Mouse (Mus musculus): ENCODE results near the gene Mterf1b. TPM values are rescaled to one million over a fixed set of nuclear protein-coding genes. Genes with fewer than 3 reads are reported as not detected.
"Not testable (repeated sequence)": the region's sequence is repeated elsewhere in the genome, so short reads cannot be mapped to it uniquely, and the experiment has no call there.

Gene Mterf1b
- polyA plus RNA-seq, 1 experiment from 2014 or later: 3.8 TPM

- ATAC-seq (ENCODE audit: low FRiP score, low read depth): no peak
- Histone ChIP-seq H3K9ac (no peak overlapping the region), H3K27ac (no peak overlapping the region), H3K27me3 (replicated peaks) (no peaks in the 10 kb centered on the region), H3K4me1 (no peaks in the 10 kb centered on the region), H3K9me3 (peaks cover 3% of the 10 kb centered on the region; the same call in 1 of the 2 replicates), H3K36me3 (no peaks in the 10 kb centered on the region), H3K4me3 (no peak overlapping the region), H3K4me2 (replicated peaks) (no peak overlapping the region)
- 56% methylated on average over 1 of the region's 1 CpGs for WGBS
Observed at GRCm38 (mm10) chr5:4195086-4195485, 2.9 kb downstream of the Mterf1b start.

DNA sequence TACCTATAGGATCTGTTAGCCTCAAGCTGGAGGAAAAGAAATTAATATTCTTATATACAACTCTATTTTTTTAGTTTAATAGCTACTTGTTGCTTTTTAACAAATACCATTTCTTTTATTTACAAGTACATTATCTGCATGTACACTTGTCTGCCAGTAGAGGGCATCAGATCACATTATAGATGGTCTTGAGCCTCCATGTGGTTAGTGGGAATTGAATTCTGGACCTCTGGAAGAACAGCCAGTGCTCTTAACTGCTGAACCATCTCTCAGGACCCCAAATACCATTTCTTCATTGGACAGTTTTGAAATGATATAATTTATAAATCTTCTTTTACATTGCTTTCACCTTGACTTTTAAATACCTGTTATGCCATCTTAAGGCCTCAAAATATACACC is 9.2 kb downstream of the Mterf1b start:
- H3K27me3 ChIP-seq (replicated peaks): no peaks in the 10 kb centered on the region
- H3K9ac ChIP-seq: no peak overlapping the region
- H3K4me1 ChIP-seq: no peaks in the 10 kb centered on the region
- H3K4me2 ChIP-seq (replicated peaks): no peak overlapping the region
- 0 out of 2 replicates have a peak, but pooled peaks have one; percentile 53 for ATAC-seq (ENCODE audit: low FRiP score, low read depth)
- H3K9me3 ChIP-seq: no peaks in the 10 kb centered on the region
- H3K4me3 ChIP-seq: no peak overlapping the region
- H3K27ac ChIP-seq: no peak overlapping the region
- H3K36me3 ChIP-seq: no peaks in the 10 kb centered on the region

- not testable (repeated sequence) for H3K4me3 ChIP-seq; ATAC-seq (ENCODE audit: low FRiP score, low read depth); H3K4me2 ChIP-seq (replicated peaks); H3K27me3 ChIP-seq (replicated peaks); H3K27ac ChIP-seq; H3K9me3 ChIP-seq; H3K4me1 ChIP-seq; H3K36me3 ChIP-seq; H3K9ac ChIP-seq
- WGBS: 96% methylated on average over 19 of the region's 19 CpGs
Observed at GRCm38 (mm10) chr5:4202276-4202810, 10.2 kb downstream of the Mterf1b start.

GRCm38 (mm10) chr5:4210082-4210481 is 17.9 kb downstream of the Mterf1b start:
- not testable (repeated sequence) for H3K4me2 ChIP-seq (replicated peaks); ATAC-seq (ENCODE audit: low FRiP score, low read depth)
- 90% methylated on average over 3 of the region's 3 CpGs for WGBS

DNA sequence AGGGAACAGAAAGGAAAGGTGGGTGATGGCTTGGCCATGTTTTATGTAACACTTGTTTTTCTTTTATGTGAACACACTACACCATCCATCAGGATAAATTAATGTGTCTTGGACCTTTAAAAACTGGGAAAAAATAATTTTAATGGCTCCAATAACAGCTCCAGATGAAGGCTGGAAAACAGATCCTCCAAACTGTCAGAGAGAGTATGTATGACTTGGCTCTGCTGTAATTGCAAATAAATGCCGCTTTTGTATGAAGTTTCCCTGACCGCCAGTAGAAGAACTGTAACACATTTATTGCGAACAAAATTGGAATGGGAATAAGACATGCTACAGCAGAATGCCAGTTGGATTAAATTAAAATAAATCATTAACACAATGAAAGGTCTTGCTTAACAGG is 29.1 kb downstream of the Mterf1b start:
- Histone ChIP-seq H3K9ac (no peak overlapping the region), H3K36me3 (no peaks in the 10 kb centered on the region), H3K4me2 (replicated peaks) (no peak overlapping the region), H3K27ac (no peak overlapping the region), H3K4me3 (no peak overlapping the region), H3K27me3 (replicated peaks) (no peaks in the 10 kb centered on the region), H3K9me3 (no peaks in the 10 kb centered on the region), H3K4me1 (no peaks in the 10 kb centered on the region)
- WGBS: 91% methylated on average over 3 of the region's 3 CpGs
- no peak for ATAC-seq (ENCODE audit: low FRiP score, low read depth)

More at GRCm38 (mm10) chr5:4210082-4210481, 17.9 kb downstream of the Mterf1b start:
- not testable (repeated sequence) for H3K9ac ChIP-seq; H3K4me1 ChIP-seq; H3K9me3 ChIP-seq; H3K27me3 ChIP-seq (replicated peaks); H3K27ac ChIP-seq; H3K36me3 ChIP-seq; H3K4me3 ChIP-seq

DNA sequence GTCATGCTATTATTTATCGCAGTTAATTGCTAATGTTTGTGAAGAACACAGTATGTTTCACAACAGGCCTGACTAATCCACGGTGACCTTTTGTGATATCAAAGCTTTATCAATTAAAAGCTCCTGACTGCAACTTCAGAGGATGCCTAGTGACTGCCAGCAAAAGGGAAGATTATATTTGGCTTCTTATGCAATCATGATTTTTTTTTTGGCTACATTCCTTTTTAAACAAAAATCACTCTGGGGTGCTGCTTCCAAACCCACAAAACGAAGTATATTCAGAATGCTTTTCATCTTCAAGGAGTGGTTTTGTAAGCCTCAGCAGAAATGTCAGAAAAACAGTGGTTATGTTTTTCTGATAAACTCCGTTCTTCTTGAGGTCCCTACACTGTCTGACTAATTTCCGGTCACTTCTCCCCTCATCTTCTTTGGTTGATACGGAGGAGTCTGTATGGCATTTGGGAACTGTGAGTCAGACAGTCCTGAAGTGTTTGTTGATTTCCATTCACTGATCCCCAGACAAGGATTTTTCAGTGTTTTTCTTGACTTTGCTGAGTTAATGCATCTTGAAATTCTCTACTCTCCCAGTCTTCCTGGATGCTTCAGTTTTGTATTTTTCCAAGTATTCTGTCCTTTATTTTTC is 29.9 kb downstream of the Mterf1b start:
- WGBS: 83% methylated on average over 6 of the region's 6 CpGs
- no peak for ATAC-seq (ENCODE audit: low FRiP score, low read depth)

DNA sequence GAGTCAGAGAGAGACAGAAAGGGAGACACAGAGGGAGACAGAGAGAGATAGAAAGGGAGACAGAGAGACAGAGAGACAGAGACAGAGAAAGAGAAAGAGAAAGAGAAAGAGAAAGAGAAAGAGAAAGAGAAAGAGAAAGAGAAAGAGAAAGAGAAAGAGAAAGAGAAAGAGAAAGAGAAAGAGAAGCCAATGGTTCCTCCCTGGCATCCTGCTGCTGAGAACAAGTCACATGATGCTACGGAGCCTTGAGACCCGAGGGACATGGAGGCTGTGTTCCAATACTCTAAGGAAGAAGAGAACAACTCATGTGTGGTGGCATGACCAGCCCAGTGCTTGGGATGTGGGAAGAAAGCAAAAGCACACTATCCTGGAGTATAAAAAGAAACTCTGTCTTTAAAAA is 40.0 kb downstream of the Mterf1b start:
- no peaks in the 10 kb centered on the region for H3K4me1 ChIP-seq
- no peak overlapping the region for H3K4me3 ChIP-seq
- no peak overlapping the region for H3K4me2 ChIP-seq (replicated peaks)
- no peak overlapping the region for H3K9ac ChIP-seq
- WGBS: 85% methylated on average over 2 of the region's 2 CpGs
- no peak for ATAC-seq (ENCODE audit: low FRiP score, low read depth)
- no peaks in the 10 kb centered on the region for H3K9me3 ChIP-seq
- no peaks in the 10 kb centered on the region for H3K27me3 ChIP-seq (replicated peaks)
- H3K27ac ChIP-seq: no peak overlapping the region
- no peaks in the 10 kb centered on the region for H3K36me3 ChIP-seq

More for the DNA sequence above, 29.9 kb downstream of the Mterf1b start:
- Histone ChIP-seq H3K36me3 (no peaks in the 10 kb centered on the region), H3K27ac (no peak overlapping the region), H3K4me2 (replicated peaks) (no peak overlapping the region), H3K27me3 (replicated peaks) (no peaks in the 10 kb centered on the region), H3K4me3 (no peak overlapping the region), H3K9ac (no peak overlapping the region), H3K4me1 (no peaks in the 10 kb centered on the region), H3K9me3 (no peaks in the 10 kb centered on the region)

GRCm38 (mm10) chr5:4234505-4234904 is 42.3 kb downstream of the Mterf1b start:
- Histone ChIP-seq H3K27me3 (replicated peaks) (no peaks in the 10 kb centered on the region), H3K9me3 (no peaks in the 10 kb centered on the region), H3K4me2 (replicated peaks) (no peak overlapping the region), H3K4me1 (no peaks in the 10 kb centered on the region), H3K4me3 (no peak overlapping the region), H3K36me3 (no peaks in the 10 kb centered on the region), H3K27ac (no peak overlapping the region), H3K9ac (no peak overlapping the region)
- ATAC-seq (ENCODE audit: low FRiP score, low read depth): no peak
- 88% methylated on average over 2 of the region's 2 CpGs for whole genome bisulfite sequencing

GRCm38 (mm10) chr5:4240120-4240519 is 48.0 kb downstream of the Mterf1b start:
- H3K4me1 ChIP-seq: no peaks in the 10 kb centered on the region
- H3K36me3 ChIP-seq: no peaks in the 10 kb centered on the region
- no peak overlapping the region for H3K9ac ChIP-seq
- ATAC-seq (ENCODE audit: low FRiP score, low read depth): peak; percentile 91
- no peaks in the 10 kb centered on the region for H3K27me3 ChIP-seq (replicated peaks)
- no peak overlapping the region for H3K27ac ChIP-seq
- no peaks in the 10 kb centered on the region for H3K9me3 ChIP-seq
- H3K4me2 ChIP-seq (replicated peaks): no peak overlapping the region
- H3K4me3 ChIP-seq: no peak overlapping the region
- 44% methylated on average over 2 of the region's 2 CpGs for WGBS

DNA sequence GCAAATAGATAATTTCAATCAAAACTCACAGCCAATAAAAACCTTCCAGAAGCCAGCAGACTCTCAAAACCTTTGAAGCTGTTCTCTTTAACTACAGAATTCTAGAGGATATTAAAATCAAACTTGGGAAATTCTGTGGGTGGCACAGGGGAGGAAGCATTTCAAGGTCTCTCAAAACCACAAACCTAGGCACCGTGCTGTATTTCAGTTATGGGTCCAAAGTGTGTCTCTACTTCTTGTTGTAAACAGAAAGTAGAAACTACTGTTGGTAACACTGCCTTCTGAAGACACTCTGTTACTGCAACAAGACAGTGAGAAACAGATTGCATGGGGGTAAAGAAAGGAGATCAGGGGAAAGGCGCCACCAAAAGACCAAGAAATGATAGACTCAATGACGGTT is 52.8 kb downstream of the Mterf1b start:
- WGBS: 82% methylated on average over 3 of the region's 3 CpGs
- H3K9ac ChIP-seq: no peak overlapping the region
- no peak overlapping the region for H3K4me2 ChIP-seq (replicated peaks)
- no peaks in the 10 kb centered on the region for H3K9me3 ChIP-seq
- no peak for ATAC-seq (ENCODE audit: low FRiP score, low read depth)
- H3K4me1 ChIP-seq: no peaks in the 10 kb centered on the region
- H3K27ac ChIP-seq: no peak overlapping the region
- no peaks in the 10 kb centered on the region for H3K36me3 ChIP-seq
- H3K4me3 ChIP-seq: no peak overlapping the region
- no peaks in the 10 kb centered on the region for H3K27me3 ChIP-seq (replicated peaks)

DNA sequence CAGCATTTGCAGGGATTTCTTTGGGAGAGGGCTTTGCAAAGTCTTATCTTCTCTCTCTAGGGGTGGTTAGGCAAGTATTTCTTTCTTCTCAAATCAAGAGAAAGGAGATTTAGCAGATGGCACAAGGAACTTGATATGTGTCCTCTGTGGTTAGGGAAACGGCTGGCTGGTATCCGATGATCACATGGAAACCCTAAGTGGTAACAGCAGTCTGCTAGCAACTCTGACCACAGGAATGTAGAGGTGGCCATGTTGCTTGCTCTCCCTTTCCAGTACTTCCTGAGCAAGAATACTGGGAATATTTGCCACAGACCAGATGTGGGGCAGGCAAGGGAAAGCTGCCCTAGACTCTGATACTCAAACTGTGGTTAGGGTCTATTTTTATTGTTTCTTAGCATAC is 53.9 kb downstream of the Mterf1b start:
- ATAC-seq (ENCODE audit: low FRiP score, low read depth): no peak
- Histone ChIP-seq H3K36me3 (no peaks in the 10 kb centered on the region), H3K27ac (no peak overlapping the region), H3K9me3 (no peaks in the 10 kb centered on the region), H3K9ac (no peak overlapping the region), H3K4me2 (replicated peaks) (no peak overlapping the region), H3K4me3 (no peak overlapping the region), H3K4me1 (no peaks in the 10 kb centered on the region), H3K27me3 (replicated peaks) (no peaks in the 10 kb centered on the region)
- WGBS: 77% methylated on average over 2 of the region's 2 CpGs

Data from neural tube, embryonic 12.5 days (tissue).